Mouse (Mus musculus): ENCODE measurements around the gene Magi3. TPM values are rescaled to one million over a fixed set of nuclear protein-coding genes. Genes with fewer than 3 reads are reported as not detected.

Gene Magi3
- polyA plus RNA-seq, 1 experiment from 2014 or later, result 5.0 TPM

- Histone ChIP-seq H3K4me1 (peaks cover 12% of the 10 kb centered on the region), H3K4me3 (peak overlapping the region; percentile 91), H3K36me3 (0 out of 2 replicates have a peak, but pooled peaks cover 10% of the 10 kb centered on the region), H3K27ac (peak overlapping the region; percentile 96), H3K9me3 (no peaks in the 10 kb centered on the region), H3K9ac (peak overlapping the region; percentile 92), H3K4me2 (replicated peaks) (peak overlapping the region; percentile 76), H3K27me3 (no peaks in the 10 kb centered on the region)
- WGBS, result under 1% methylated on average over 24 of the region's 24 CpGs
- peak; percentile 55 for ATAC-seq (ENCODE audit: insufficient number of reproducible peaks, insufficient read depth, low FRiP score, low TSS enrichment)
Measured at GRCm38 (mm10) chr3:103968701-103969100, 251.5 kb downstream of the Magi3 start.

- peak within 1 kb of the TSS; percentile 96 for H3K27ac ChIP-seq
- no peaks in the 10 kb centered on the region for H3K27me3 ChIP-seq
- WGBS, result under 1% methylated on average over 70 of the region's 70 CpGs
Measured at GRCm38 (mm10) chr3:103967861-103968691, 252.1 kb downstream of the Magi3 start, which contains the start of gene Phtf1. Gene Phtf1 (plus strand): TSS chr3:103968110.

GRCm38 (mm10) chr3:103967231-103967630, 252.9 kb downstream of the Magi3 start:
- Histone ChIP-seq H3K4me1 (peaks cover 12% of the 10 kb centered on the region), H3K27me3 (no peaks in the 10 kb centered on the region), H3K4me2 (replicated peaks) (peak overlapping the region; percentile 76), H3K9ac (peak overlapping the region; percentile 92), H3K27ac (peak overlapping the region; percentile 96), H3K4me3 (peak overlapping the region; percentile 91), H3K9me3 (no peaks in the 10 kb centered on the region), H3K36me3 (peaks cover 13% of the 10 kb centered on the region)
- no peak for ATAC-seq (ENCODE audit: insufficient number of reproducible peaks, insufficient read depth, low FRiP score, low TSS enrichment)
- WGBS, result 19% methylated on average over 2 of the region's 2 CpGs

More at GRCm38 (mm10) chr3:103967861-103968691, 252.1 kb downstream of the Magi3 start, which contains the start of gene Phtf1:
- Histone ChIP-seq H3K36me3 (peaks cover 13% of the 10 kb centered on the region; the same call in 1 of the 2 replicates), H3K4me1 (peaks cover 12% of the 10 kb centered on the region), H3K4me3 (peak within 1 kb of the TSS; percentile 91), H3K9ac (peak within 1 kb of the TSS; percentile 92), H3K9me3 (no peaks in the 10 kb centered on the region), H3K4me2 (replicated peaks) (peak within 1 kb of the TSS; percentile 76)
- peak; percentile 96 for ATAC-seq (ENCODE audit: insufficient number of reproducible peaks, insufficient read depth, low FRiP score, low TSS enrichment)
